Mouse (Mus musculus) intestine, postnatal 0 days (tissue): ENCODE data around the gene Mrps5. TPM values are rescaled to one million over a fixed set of nuclear protein-coding genes. Genes with fewer than 3 reads are reported as not detected.

Experiments used
- ATAC-seq: fragments of 200-750 bp; cut with Nextera tagmentation; 2 replicates; pipeline ENCODE4 v1.8.0; 2017; ENCODE audit warnings: mild to moderate bottlenecking, moderate TSS enrichment, moderate library complexity
- H3K27ac ChIP-seq: fragments of 300-500 bp; sonication (generic); 2 replicates; pipeline ENCODE4 v1.5.1; 2014; ENCODE audit warnings: mild to moderate bottlenecking, low read depth, low read length, moderate library complexity
- H3K27me3 ChIP-seq: fragments of 300-500 bp; sonication (generic); replicated peaks from 2 replicates; pipeline ENCODE4 v1.6.1; 2014; ENCODE audit warnings: low read length, mixed read lengths; ENCODE audit not compliant: control insufficient read depth, insufficient read depth
- H3K36me3 ChIP-seq: fragments of 300-500 bp; sonication (generic); 2 replicates; pipeline ENCODE4 v1.6.1; 2014; ENCODE audit warnings: mild to moderate bottlenecking, moderate library complexity; ENCODE audit not compliant: control insufficient read depth, insufficient read depth
- H3K4me1 ChIP-seq: fragments of 300-500 bp; sonication (generic); replicated peaks from 2 replicates; pipeline ENCODE4 v1.6.1; 2014; ENCODE audit warnings: antibody characterized with exemption, low read length, mixed read lengths; ENCODE audit not compliant: control insufficient read depth, insufficient read depth
- H3K4me2 ChIP-seq: fragments of 300-500 bp; sonication (generic); replicated peaks from 2 replicates; pipeline ENCODE4 v1.6.1; 2014; ENCODE audit warnings: low read depth, mild to moderate bottlenecking, moderate library complexity
- H3K4me3 ChIP-seq: fragments of 300-500 bp; sonication (generic); 2 replicates; pipeline ENCODE4 v1.5.1; 2014; ENCODE audit warnings: low read depth, low read length
- H3K9ac ChIP-seq: fragments of 300-500 bp; sonication (generic); 2 replicates; pipeline ENCODE4 v1.6.1; 2014; ENCODE audit warnings: mild to moderate bottlenecking, low read depth, low read length
- H3K9me3 ChIP-seq: fragments of 300-500 bp; sonication (generic); 2 replicates; pipeline ENCODE4 v1.6.1; 2016; ENCODE audit warnings: mixed run types; ENCODE audit not compliant: control insufficient read depth
- CTCF ChIP-seq: sonication (generic); IDR thresholded peaks from 2 replicates; pipeline ENCODE4 v1.5.1; 2016; ENCODE audit warnings: low read depth, mild to moderate bottlenecking, control low read depth, antibody characterized with exemption, moderate library complexity
- WGBS: fragments of 180-500 bp; shearing (Covaris S2); extraction: QIAGEN DNeasy Blood & Tissue Kit; methylation state at CpG from one replicate; pipeline ENCODE4 v1.1.7; 2014; 5-methylcytosine and 5-hydroxymethylcytosine counted together
- polyA plus RNA-seq: library from polyadenylated mRNA; unstranded; fragments of >200 nt; fragmentation: Nextera tagmentation; extraction: Ambion mirVana; gene quantifications from 2 replicates; pipeline ENCODE4 v1.2.1, GENCODE M21; 2015

Gene Mrps5
- polyA plus RNA-seq, 1 experiment from 2014 or later, result 71.0 TPM

DNA sequence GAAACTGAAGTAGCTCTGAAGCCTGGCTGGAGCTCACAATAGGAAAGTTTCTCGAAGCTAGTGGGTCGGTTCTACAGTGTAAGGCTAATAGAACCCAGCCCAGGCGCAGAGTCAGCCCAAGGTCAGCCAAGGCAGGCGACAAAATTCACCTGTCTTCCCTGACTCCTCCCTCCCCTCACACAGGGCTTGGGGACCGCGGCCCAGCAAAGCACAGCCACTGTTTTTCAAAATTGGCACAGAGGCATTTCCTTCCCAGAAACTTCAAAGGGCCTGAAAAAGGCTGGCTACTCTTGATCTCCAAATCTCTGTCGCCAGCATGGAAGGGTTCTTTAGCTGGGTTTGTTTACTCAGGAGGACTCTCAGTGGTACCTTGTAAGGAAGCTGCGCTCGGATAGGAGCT is 68.4 kb downstream of the Mrps5 start:
- no peak for ATAC-seq
- no peak for TF ChIP-seq CTCF
- H3K36me3 ChIP-seq, result no peaks in the 10 kb centered on the region
- H3K9me3 ChIP-seq, result no peaks in the 10 kb centered on the region
- H3K4me3 ChIP-seq, result peak overlapping the region; percentile 31
- H3K27ac ChIP-seq, result no peak overlapping the region
- no peaks in the 10 kb centered on the region for H3K4me1 ChIP-seq
- H3K4me2 ChIP-seq, result peak overlapping the region; percentile 66; the same call in 1 of the 2 replicates
- H3K27me3 ChIP-seq, result peaks cover 46% of the 10 kb centered on the region
- H3K9ac ChIP-seq, result no peak overlapping the region
- 7% methylated on average over 9 of the region's 9 CpGs for WGBS

DNA sequence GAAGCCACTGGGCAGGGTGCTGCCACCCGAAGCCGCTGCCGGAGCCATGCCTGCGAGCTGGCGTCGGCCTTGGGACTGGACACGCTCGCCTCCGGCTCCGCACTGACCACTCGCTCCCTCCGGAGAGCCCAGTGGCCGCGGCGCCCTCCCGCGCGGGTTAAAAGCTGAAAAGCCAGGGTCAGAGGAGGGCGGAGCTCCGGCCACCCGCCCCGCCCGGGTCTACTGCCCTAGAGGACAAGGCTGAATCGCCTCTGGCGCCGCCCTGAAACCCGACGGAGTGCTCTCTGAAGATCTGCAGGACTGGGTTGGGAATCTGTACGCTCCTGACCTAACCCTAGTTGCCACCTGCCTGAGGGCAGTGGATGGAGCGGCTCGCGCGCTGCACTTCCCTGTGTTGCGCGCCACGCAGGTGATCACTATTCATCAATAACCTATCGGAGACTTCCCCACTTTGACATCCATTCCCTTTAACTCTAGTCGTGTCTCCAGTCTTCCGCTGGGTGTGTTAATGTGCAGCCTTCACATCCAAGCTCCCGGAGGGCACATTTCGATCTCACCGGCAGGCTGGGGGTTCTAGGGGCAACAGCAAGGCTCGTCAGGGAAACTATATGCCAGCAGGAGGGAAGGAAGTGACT is 69.2 kb downstream of the Mrps5 start, which contains the start of gene Mal:
Mal (minus strand) TSS at position 610 of the 635 bp plus-strand sequence.
- Histone ChIP-seq H3K4me2 (peak within 1 kb of the TSS; percentile 66), H3K9me3 (no peaks in the 10 kb centered on the region), H3K27ac (no peak within 1 kb of the TSS), H3K4me3 (peak within 1 kb of the TSS; percentile 31), H3K27me3 (peaks cover 46% of the 10 kb centered on the region), H3K36me3 (no peaks in the 10 kb centered on the region), H3K4me1 (no peaks in the 10 kb centered on the region), H3K9ac (no peak within 1 kb of the TSS)
- TF ChIP-seq CTCF, result no peak
- WGBS, result under 1% methylated on average over 43 of the region's 43 CpGs
- no peak for ATAC-seq

Other genes with a start within 250 kb of the Mrps5 start
- gene Astl, start 248.6 kb upstream of the Mrps5 start, polyA plus RNA-seq, result not detected in 2 replicates
- 1.3 and 1.4 TPM in 2 replicates for gene Adra2b, start 224.0 kb upstream of the Mrps5 start, polyA plus RNA-seq
- gene Gpat2, start 162.0 kb upstream of the Mrps5 start, polyA plus RNA-seq, result 0.07 and 0.18 TPM in 2 replicates
- gene Fahd2a, start 142.7 kb upstream of the Mrps5 start, polyA plus RNA-seq, result 23.5 and 24.2 TPM in 2 replicates
- gene Kcnip3, start 65.1 kb upstream of the Mrps5 start, polyA plus RNA-seq, result 1.8 TPM in 2 replicates
- 0.04 TPM in 1 of 2 replicates, not detected in the other for gene Prom2, start 45.8 kb upstream of the Mrps5 start, polyA plus RNA-seq
- 0.99 and 1.1 TPM in 2 replicates for gene Zfp661, start 128 bp upstream of the Mrps5 start, polyA plus RNA-seq
- 1.9 and 3.8 TPM in 2 replicates for gene Mal, start 69.5 kb downstream of the Mrps5 start, polyA plus RNA-seq
- 122 and 141 TPM in 2 replicates for gene Mall, start 142.7 kb downstream of the Mrps5 start, polyA plus RNA-seq
- 13.0 and 13.3 TPM in 2 replicates for gene Nphp1, start 201.7 kb downstream of the Mrps5 start, polyA plus RNA-seq
- 50.0 and 50.6 TPM in 2 replicates for gene Mtln, start 205.3 kb downstream of the Mrps5 start, polyA plus RNA-seq
- gene Bub1, start 244.6 kb downstream of the Mrps5 start, polyA plus RNA-seq, result 5.1 and 6.3 TPM in 2 replicates